Mouse (Mus musculus): ENCODE measurements around the gene Tm4sf5. TPM values are rescaled to one million over a fixed set of nuclear protein-coding genes. Genes with fewer than 3 reads are reported as not detected.

Gene Tm4sf5
- total RNA-seq, 2 experiments from 2014 or later: not detected

DNA sequence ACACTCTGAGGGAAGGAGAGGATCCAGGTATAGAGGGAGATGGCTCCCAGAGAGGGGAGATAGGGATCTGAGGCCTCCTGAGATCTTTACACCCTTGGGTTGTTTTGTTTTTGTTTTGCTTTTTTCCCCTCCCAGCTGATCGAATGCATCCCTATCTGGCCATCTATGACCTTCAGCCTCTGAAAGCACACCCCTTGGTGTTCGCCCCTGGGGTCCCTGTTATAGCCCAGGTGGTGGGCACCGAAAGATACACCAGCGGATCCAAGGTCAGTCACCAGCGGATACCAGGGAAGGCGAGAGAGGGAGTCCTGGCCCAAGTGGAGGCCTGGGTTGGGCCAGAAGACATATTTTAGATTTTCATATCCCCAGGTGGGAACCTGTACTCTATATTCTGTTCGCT, 35.9 kb downstream of the Tm4sf5 start:
- DNase-seq (ENCODE audit: low spot score in 2 of 2): no peak

DNA sequence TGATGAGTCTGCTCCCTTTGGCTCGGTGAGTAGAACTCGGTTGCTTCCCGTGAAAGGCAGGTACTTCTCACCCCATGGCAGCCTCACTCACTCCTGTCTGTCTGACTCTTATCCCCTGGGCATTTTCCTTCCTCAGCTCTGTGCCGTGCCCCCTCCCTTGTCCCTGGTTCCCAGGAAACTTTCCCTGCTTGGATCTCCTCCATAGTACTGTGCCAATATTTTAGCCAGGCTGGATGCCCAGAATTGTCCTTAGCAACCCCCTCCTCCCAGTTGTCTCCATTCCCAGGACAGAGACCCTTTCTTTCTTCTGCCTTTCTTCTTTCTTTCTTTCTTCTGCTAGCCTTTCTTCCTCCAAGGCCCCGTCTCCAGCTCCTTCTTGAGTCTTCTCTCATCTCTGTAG, 36.4 kb downstream of the Tm4sf5 start:
- DNase-seq (ENCODE audit: low spot score in 2 of 2): peak; percentile 48 to 52

- no peak for DNase-seq (ENCODE audit: low spot score in 2 of 2)
Observed at GRCm38 (mm10) chr11:70544496-70544895, 39.5 kb downstream of the Tm4sf5 start.

DNA sequence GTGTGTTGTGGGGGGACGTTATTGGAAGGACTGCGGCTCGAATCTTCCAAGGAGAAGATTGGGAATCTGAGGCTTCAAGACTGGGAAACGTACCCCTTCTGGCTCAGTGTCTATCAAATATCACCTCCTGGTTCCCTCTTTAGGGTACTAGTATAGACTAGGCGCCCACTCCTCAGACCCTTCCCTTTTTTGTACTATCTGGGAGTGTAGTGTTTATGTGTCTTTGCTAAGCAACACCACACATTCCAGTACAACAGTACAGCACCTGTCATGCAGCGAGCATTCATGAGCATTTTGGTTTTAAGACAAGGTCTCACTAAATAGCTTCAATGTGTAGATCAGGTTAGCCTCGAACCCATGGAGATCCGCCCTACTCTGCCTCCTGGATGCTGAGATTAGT, 46.5 kb downstream of the Tm4sf5 start:
- no peak for DNase-seq (ENCODE audit: low spot score in 2 of 2)

GRCm38 (mm10) chr11:70553940-70554339, 48.9 kb downstream of the Tm4sf5 start:
- DNase-seq (ENCODE audit: low spot score in 2 of 2): no peak

DNA sequence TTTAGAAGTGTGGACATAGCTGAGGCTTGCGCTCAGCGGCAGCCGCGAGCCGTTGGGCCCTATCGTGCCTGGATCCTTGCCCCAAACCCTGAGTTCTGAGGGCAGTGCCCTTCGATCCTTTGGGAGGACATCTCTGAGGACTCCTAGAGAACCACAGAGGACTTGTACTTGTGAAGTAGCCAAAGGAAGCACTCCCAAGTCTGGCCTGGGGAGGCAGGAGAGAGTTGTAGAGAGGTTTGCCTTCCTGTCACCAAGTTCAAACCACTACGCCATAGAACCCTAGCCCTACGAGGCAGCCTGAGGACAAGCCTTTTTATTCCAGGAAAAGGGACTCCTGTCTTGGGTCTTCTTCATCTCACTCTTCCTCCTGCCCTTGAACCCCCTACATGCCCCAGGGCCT, 52.5 kb downstream of the Tm4sf5 start:
- DNase-seq (ENCODE audit: low spot score in 2 of 2): no peak

Other genes with a start within 250 kb of the Tm4sf5 start
- gene Alox12, start 249.9 kb upstream of the Tm4sf5 start, total RNA-seq (2021): under 1 TPM; 0.45 to 0.69 TPM
- gene Alox12e, start 182.6 kb upstream of the Tm4sf5 start, total RNA-seq (2021): not detected
- not detected for gene Alox15, start 153.2 kb upstream of the Tm4sf5 start, total RNA-seq (2021)
- 10 to 100 TPM; 41.3 to 46.8 TPM for gene Pelp1, start 95.2 kb upstream of the Tm4sf5 start, total RNA-seq (2021)
- gene Arrb2, start 72.6 kb upstream of the Tm4sf5 start, total RNA-seq (2021): 10 to 100 TPM; 92.5 to 96.0 TPM
- gene Med11, start 53.3 kb upstream of the Tm4sf5 start, total RNA-seq (2021): 10 to 100 TPM; 20.5 TPM
- 1 to 10 TPM in 1 of 2 experiments, under 1 TPM in 1; 0.96 to 1.1 TPM for gene Zmynd15, start 45.8 kb upstream of the Tm4sf5 start, total RNA-seq (2021)
- under 1 TPM; 0.42 to 0.69 TPM for gene Cxcl16, start 45.3 kb upstream of the Tm4sf5 start, total RNA-seq (2021)
- not detected for gene Vmo1, start 9.4 kb downstream of the Tm4sf5 start, total RNA-seq (2021)
- not detected for gene Gltpd2, start 14.0 kb downstream of the Tm4sf5 start, total RNA-seq (2021)
- 100 to 1,000 TPM; 221 to 229 TPM for gene Psmb6, start 20.1 kb downstream of the Tm4sf5 start, total RNA-seq (2021)
- gene Gm40193, start 27.7 kb downstream of the Tm4sf5 start, total RNA-seq (2021): not detected
- gene Pld2, start 34.8 kb downstream of the Tm4sf5 start, total RNA-seq (2021): 10 to 100 TPM; 25.0 to 25.6 TPM
- 100 to 1,000 TPM; 208 to 249 TPM for gene Mink1, start 57.6 kb downstream of the Tm4sf5 start, total RNA-seq (2021)
- 1 to 10 TPM in 1 of 2 experiments, not detected in 1; 1.1 TPM for gene 4930544D05Rik, start 110.6 kb downstream of the Tm4sf5 start, total RNA-seq (2021)
- under 1 TPM in 1 of 2 experiments, not detected in 1; 0.94 TPM for gene Chrne, start 114.0 kb downstream of the Tm4sf5 start, total RNA-seq (2021)
- gene Gp1ba, start 133.9 kb downstream of the Tm4sf5 start, total RNA-seq (2021): not detected
- 10 to 100 TPM; 60.3 to 61.5 TPM for gene Rnf167, start 142.0 kb downstream of the Tm4sf5 start, total RNA-seq (2021)
- gene Slc25a11, start 142.2 kb downstream of the Tm4sf5 start, total RNA-seq (2021): 100 to 1,000 TPM; 117 to 125 TPM
- gene Pfn1, start 149.4 kb downstream of the Tm4sf5 start, total RNA-seq (2021): 100 to 1,000 TPM; 364 to 371 TPM
- 10 to 100 TPM in 1 of 2 experiments, 1 to 10 TPM in 1; 5.1 to 10.5 TPM for gene Eno3, start 152.0 kb downstream of the Tm4sf5 start, total RNA-seq (2021)
- 10 to 100 TPM; 52.8 to 53.9 TPM for gene Spag7, start 164.2 kb downstream of the Tm4sf5 start, total RNA-seq (2021)
- 100 to 1,000 TPM; 183 to 189 TPM for gene Camta2, start 182.9 kb downstream of the Tm4sf5 start, total RNA-seq (2021)
- 1 to 10 TPM; 1.4 to 1.8 TPM for gene Inca1, start 194.9 kb downstream of the Tm4sf5 start, total RNA-seq (2021)
- gene Kif1c, start 195.3 kb downstream of the Tm4sf5 start, total RNA-seq (2021): 10 to 100 TPM; 55.9 to 59.9 TPM